Mouse (Mus musculus): ENCODE measurements at regions not wholly inside any gene's neighbourhood (a gene's known extent, or its start where the extent isn't known, plus 50 kb on each side); places are given as distances from the start of the nearest gene placed in this dataset.

- TF ChIP-seq GATA1 (IDR thresholded peaks at IDR 0.05; ENCODE audit: borderline replicate concordance, low read length), result no peak
- no peak for TF ChIP-seq FLI1 (IDR thresholded peaks at IDR 0.05; ENCODE audit: low read length)
Measured at GRCm38 (mm10) chr1:143901127-143901920, 102.6 kb downstream of the Rgs2 start.

All from megakaryocyte, embryonic 14.5 days (primary cell).